Mouse (Mus musculus) layer of hippocampus, postnatal 10 days (tissue): Measurements from ENCODE around the gene Ppm1b. TPM values are rescaled to one million over a fixed set of nuclear protein-coding genes. Genes with fewer than 3 reads are reported as not detected.

Experiments
- DNase-seq, 2 experiments: peaks; one replicate each; pipeline ENCODE4 v3.0.0; 2021; ENCODE audit warnings: low spot score in 2 of 2
- total RNA-seq, 2 experiments: library from RNA; stranded (reverse); gene quantifications; 2 replicates each; pipeline ENCODE4 v1.2.3; 2021

Gene Ppm1b
- total RNA-seq, 2 experiments from 2014 or later = 106 to 116 TPM

DNA sequence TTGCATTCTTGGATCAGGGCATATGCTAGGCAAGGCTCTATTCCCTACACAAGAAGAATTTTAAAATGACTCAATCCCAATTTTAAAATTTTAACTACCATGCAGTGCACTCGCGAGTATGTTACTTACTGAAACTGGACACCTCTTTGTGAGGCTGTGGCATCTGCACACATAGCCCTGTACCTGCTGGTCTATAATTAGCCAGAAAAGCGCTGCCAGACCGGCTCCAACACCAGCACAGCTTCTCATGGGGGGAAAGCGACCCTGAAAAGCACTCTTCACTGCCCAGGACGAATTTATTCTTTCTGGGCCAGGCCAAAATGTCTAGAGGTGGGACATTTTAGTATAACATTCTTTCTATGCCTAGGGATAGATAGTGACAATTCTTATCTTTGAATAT is 114.1 kb downstream of the Ppm1b start:
- no peak for DNase-seq

- no peak for DNase-seq
Observed at GRCm38 (mm10) chr17:85071088-85071775, 114.7 kb downstream of the Ppm1b start.

- no peak for DNase-seq
Observed at GRCm38 (mm10) chr17:85072383-85072782, 115.8 kb downstream of the Ppm1b start.

DNA sequence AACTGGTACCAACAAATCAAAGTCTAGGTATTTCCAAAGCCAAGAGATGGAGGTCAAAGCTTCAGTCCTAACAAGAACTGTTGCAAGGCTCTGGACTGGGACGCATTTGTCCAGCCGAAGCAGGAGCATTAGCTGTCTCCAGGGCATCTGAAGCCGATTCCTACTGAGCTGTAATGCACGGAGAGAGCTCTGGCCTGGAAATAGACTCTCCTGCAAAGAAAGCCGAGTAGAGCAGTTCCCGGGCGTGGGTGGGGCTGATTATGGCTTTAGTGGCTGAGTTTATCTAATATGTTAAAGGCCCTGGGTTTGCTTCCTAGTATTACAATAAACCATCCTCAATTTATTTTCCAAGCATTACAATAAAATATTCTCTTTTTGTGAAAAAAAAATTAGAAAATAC is 116.7 kb downstream of the Ppm1b start:
- DNase-seq = no peak

Other genes with a start within 250 kb of the Ppm1b start
- gene Lrpprc, start 166.0 kb upstream of the Ppm1b start, total RNA-seq = 10 to 100 TPM; 67.2 to 75.3 TPM
- not detected for gene Slc3a1, start 71.6 kb downstream of the Ppm1b start, total RNA-seq
- 100 to 1,000 TPM; 291 to 295 TPM for gene Prepl, start 133.5 kb downstream of the Ppm1b start, total RNA-seq
- gene Camkmt, start 133.8 kb downstream of the Ppm1b start, total RNA-seq = 10 to 100 TPM; 11.2 to 14.6 TPM